Mouse (Mus musculus) hematopoietic stem cell, adult 5-6 weeks (primary cell): ENCODE data around the gene Rdh16. TPM values are rescaled to one million over a fixed set of nuclear protein-coding genes. Genes with fewer than 3 reads are reported as not detected.
"Not testable (repeated sequence)": the region's sequence is repeated elsewhere in the genome, so short reads cannot be mapped to it uniquely, and the experiment has no call there.

Experiments
- ATAC-seq, 2 experiments: fragments of 125-278 bp in 1 of 2; replicated peaks in 1 of 2; 2 replicates each; pipeline ENCODE4 v1.8.0; 2016 to 2017; ENCODE audit warnings: inconsistent platforms in 2 of 2, mild to moderate bottlenecking in 2 of 2, moderate number of reproducible peaks in 2 of 2, low read depth in 1 of 2, moderate TSS enrichment in 1 of 2; ENCODE audit not compliant: low FRiP score in 2 of 2, poor library complexity in 2 of 2, severe bottlenecking in 2 of 2, insufficient read depth in 1 of 2, low TSS enrichment in 1 of 2
- total RNA-seq: library from RNA; stranded (forward); fragments of 172-1452, 232-1000 nt; gene quantifications from 2 replicates; pipeline ENCODE4 v1.2.3, GENCODE M21; 2017

Rdh16 gene
- total RNA-seq, 1 experiment from 2014 or later = not detected

- not testable (repeated sequence) for ATAC-seq
Observed at GRCm38 (mm10) chr10:127817268-127817910, 16.4 kb downstream of the Rdh16 start.

- ATAC-seq = not testable (repeated sequence)
Observed at GRCm38 (mm10) chr10:127821806-127822205, 20.9 kb downstream of the Rdh16 start.

GRCm38 (mm10) chr10:127825386-127825785, 24.4 kb downstream of the Rdh16 start:
- no peak for ATAC-seq

DNA sequence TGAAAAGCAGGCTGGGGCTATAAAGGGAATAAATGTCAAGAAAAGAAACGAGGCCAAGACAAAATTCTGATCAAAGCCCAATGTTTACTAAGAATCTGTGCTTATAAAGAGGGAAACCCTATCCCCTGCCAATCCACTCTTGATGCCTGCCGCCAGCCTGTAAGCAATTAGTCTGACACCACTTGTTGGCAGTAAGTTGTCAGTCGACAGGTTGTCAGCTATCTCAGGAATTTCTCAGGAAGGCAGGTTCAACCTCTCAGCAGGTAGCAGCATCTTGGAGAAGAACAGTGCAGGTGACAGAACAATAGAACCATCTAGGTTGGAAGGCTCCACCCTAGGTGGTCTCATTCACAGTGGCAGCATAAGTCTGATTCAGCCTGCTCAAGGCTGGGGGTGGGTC, 28.2 kb downstream of the Rdh16 start:
- no peak for ATAC-seq

DNA sequence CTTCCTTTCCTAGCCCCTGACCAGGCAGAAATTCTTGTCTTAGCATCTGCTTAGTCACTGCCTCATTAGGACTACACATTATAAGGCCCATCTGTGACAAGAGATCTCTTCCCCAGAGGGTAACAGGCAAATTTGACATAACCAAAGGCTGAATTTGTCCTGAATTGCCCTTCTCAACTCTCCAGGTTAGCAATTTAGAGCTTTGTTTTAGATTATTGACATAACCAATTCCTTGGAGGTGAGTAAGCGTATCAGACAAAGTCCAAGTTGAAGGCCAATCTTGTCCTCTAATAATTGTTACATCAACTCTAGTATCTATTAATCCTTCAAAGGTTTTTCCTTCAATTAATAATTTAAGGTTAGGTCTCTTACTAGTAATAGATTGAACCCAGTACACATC, 33.2 kb downstream of the Rdh16 start:
- not testable (repeated sequence) for ATAC-seq

- no peak for ATAC-seq
Observed at GRCm38 (mm10) chr10:127835292-127835691, 34.3 kb downstream of the Rdh16 start.

DNA sequence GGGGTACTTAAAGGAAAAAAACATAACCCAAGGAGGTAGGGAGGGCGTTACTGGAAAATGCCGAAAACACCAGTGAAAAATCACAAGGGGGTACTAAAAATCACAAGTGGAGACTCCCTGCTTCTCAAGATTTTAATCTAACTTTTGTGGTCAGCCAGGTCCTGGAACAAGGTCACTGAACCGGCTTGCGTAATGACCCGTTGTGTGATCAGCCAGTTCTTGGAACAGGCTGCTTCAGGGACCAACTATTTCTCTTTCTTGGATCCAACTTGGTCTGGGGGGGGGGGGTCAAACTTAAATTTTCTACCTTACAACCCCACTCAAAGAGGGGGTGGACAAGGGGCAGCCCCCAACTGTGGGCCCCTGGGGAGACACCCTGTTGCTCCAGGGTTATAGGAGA, 36.8 kb downstream of the Rdh16 start:
- not testable (repeated sequence) for ATAC-seq

DNA sequence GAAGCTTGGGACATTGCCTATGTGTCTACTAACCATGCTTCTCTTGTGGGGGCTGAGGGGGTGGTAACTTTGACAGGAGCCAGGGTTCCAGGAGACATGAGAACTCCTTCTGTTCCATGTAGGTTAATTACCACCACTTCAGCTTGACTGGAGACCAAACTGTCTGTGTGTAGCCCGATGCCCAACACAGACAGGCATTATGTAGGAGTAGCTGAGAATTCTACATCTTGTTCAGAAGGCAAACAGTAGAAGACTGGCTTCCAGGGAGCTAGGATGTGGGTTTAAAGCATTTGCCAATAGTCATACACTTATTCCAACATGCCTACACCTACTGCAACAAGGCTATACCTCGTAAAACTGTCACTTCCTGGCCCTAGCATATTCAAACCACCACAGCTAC, 37.6 kb downstream of the Rdh16 start:
- ATAC-seq = no peak

- no peak for ATAC-seq
Observed at GRCm38 (mm10) chr10:127840776-127841175, 39.8 kb downstream of the Rdh16 start.

DNA sequence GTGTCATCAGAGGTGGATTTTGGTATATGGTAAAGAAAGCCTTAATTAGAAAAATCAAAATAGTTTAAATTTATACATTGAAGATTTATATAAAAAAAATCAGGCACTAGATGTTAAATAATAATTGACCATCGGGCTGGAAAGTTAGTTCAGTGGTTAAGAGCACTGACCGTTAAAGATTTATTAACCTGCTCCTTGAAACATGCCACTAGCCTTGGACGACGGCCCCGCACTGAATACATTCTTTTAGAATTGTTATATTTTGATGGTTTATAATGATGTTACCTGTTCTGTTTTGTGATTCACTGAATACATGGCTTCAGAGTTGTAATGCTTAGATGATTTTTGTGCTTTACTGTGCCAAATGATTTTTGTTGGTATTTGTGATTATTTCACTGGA, 45.0 kb downstream of the Rdh16 start:
- ATAC-seq = not testable (repeated sequence)

DNA sequence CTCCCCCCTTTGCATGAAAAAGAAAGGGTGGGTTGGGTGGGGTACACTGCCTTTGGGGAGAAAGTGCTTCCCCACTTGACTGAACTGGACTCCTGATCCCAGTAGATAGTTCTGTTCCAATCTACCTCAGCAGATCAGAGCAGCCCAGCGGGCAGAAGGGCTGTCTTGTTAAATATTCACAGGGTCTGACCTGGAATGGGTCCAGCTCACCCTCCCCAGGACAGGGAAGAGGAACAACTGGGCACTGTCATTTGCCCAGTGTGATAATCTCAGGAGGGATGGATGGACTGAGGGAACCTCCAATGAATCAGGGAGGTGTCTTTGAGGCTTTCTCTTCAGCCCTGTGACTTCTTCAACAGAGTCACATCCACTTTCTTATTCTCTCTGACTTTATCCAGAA, 47.1 kb downstream of the Rdh16 start:
- ATAC-seq = no peak

DNA sequence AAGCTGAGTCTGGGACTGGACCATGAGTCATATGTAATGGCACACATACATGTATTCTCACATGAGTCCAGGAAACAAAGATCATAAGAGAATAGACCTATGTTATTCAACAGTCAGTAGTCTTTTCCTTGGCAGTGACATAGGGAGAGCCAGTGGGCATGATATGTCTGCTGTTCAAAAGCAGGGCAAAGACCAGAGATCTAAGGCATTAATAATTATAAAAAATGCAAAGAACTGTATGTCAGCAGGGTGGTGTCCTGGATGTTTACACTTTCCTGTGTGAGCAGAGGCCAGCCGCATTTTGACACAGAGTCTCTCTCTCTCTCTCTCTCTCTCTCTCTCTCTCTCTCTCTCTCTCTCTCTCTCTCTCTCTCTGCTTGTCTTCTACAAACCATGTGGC, 48.7 kb downstream of the Rdh16 start, which contains the start of gene Rdh19:
Gene Rdh19, plus strand, starts transcription at position 301 of the 400 bp plus-strand sequence.
- ATAC-seq = no peak

DNA sequence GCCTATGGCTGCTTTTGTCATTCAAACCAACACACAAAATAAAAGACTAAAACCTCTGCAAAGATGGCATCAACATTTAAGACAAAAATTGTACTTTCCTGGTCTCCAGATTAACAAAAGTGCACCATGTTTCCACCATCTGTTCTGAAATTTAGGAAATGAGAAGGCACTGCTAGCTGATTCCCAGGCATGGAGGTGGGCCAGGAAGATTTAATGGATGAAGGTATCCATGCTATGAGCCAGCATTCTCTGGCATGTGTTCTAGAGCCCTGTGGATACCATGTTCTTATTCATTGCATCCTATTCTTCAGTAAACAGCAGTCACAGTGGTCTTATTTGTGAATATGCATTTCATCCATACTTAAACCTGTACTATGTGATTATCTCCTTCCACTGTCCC, 55.4 kb downstream of the Rdh16 start:
- no peak for ATAC-seq

DNA sequence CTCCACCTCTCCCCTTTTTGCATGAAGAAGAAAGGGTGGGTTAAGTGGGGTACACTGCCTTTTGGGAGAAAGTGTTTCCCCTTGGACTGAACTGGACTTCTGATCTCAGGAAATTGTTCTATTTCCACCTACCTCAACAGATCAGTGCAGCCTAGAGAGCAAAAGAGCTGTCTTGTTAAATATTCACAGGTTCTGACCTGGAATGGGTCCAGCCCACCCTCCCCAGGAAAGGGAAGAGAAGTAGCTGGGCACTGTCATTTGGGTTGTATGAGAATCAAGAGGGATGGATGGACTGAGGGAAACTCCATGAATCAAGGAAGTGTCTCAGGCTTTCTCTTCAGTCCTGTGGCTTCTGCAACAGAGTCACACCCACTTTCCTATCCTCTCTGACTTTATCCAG, 64.0 kb downstream of the Rdh16 start:
- no peak for ATAC-seq

DNA sequence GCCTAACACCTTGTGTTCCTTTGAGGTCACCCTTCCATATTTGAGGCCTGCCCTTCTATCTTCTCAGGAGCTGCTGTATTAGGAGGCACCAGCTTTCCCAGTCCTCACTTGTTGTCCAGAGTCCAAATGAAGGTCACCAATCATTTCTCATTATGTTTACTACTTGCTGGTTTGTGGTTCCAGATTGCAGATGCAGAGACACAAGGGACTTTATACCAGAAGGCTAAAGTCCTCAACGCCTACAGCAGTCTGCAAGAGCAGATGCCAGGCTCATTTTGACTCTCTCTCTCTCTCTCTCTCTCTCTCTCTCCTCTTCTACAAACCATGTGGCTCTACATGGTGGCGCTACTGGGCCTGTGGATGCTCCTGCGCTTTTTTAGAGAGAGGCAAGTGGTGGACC, 65.3 kb downstream of the Rdh16 start, which contains the start of gene Rdh16f2:
Gene Rdh16f2, plus strand, starts transcription at position 243 of the 400 bp plus-strand sequence.
- ATAC-seq = no peak

DNA sequence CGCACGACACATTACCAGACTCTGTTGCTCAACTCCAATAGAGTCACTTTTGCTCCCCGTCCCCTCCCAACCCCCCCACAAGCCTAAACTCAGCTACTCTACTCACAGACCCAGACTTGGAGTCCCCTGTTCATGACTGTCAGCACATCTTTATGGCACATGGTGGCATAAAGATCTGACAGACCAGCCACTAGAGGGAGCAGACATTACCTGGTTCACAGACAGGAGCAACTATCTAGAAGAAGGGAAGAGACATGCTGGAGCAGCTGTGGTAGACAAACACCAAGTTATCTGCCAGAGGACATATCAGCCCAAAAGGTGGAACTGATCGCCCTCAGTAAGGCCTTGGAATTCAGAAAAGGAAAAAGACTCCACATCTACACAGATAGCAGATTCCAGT, 71.5 kb downstream of the Rdh16 start:
- ATAC-seq = no peak

DNA sequence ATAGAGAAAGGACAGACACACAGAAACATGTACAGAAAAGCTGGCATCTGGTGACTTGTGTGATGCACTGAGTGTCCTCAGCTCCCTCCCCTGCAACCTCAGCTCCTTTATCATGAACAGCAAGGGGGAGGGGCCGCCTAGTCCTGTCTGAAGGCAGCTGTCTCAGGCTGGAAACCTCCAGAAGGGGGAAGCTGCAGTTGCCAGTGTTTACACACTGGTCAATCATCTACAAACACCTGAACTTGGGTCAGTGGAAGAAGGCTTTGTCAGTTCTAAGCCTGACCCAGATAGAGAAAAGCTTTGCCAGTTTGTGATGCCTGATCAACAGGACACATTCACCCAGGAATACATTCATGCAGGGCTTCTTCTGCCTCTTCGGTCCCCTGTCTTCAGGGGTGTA, 76.7 kb downstream of the Rdh16 start:
- no peak; a peak in 1 of 4 replicates for ATAC-seq

DNA sequence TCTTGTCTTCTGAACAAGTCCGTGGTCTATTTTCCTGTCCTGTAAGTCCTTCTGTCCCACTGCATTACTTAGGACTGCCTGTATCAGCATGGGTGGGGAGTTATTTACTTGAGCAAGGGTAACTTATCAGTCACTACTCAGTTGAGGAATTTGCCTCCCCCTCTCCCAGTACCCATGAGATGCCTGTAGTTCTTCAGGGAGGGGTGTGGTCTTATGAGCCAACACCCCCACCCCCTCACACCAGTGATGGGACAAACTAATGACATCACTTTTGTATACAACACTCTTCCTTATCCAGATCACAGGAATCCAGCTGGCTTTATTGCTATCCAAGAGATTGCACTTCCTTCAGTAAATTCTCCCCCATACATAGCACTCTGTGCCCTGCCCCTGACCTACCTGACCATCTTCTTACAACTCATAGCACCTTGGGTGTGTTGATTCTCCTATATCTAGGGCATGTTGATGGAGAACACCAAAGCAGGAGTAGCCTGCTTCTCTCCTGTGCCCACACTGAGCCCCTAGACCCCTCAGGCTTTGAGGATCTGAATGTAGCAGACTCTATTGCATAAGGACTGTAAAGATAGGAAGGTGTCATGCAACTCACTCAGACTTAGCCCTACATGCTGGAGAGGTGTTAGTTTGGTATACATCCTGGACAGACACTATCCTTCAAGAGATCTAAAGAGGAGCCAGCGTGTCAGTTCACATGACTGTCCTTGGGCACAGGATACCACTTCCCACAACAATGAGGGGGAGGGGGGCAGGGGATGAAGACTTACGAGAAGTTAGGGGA, 77.5 kb downstream of the Rdh16 start:
- no peak for ATAC-seq
